Mouse (Mus musculus) lung, embryonic 15.5 days (tissue): ENCODE measurements around the gene Actrt2. TPM values are rescaled to one million over a fixed set of nuclear protein-coding genes. Genes with fewer than 3 reads are reported as not detected.

Source experiments
- ATAC-seq: fragments of 200-750 bp; cut with Nextera tagmentation; 2 replicates; pipeline ENCODE4 v1.8.0; 2017; ENCODE audit warnings: moderate number of reproducible peaks, borderline replicate concordance; ENCODE audit not compliant: low FRiP score, low TSS enrichment; ENCODE audit errors: extremely low read depth
- H3K27ac ChIP-seq: fragments of 300-500 bp; sonication (generic); 2 replicates; pipeline ENCODE4 v1.5.1; 2015; ENCODE audit warnings: moderate library complexity, mild to moderate bottlenecking, inconsistent platforms
- H3K27me3 ChIP-seq: fragments of 300-500 bp; sonication (generic); 2 replicates; pipeline ENCODE4 v1.6.1; 2015; ENCODE audit warnings: inconsistent platforms
- H3K36me3 ChIP-seq: fragments of 300-500 bp; sonication (generic); 2 replicates; pipeline ENCODE4 v1.6.1; 2015; ENCODE audit warnings: inconsistent platforms
- H3K4me1 ChIP-seq: fragments of 300-500 bp; sonication (generic); 2 replicates; pipeline ENCODE4 v1.6.1; 2015; ENCODE audit warnings: inconsistent platforms
- H3K4me2 ChIP-seq: fragments of 300-500 bp; sonication (generic); 2 replicates; pipeline ENCODE4 v1.6.1; 2015; ENCODE audit warnings: inconsistent platforms, mild to moderate bottlenecking, moderate library complexity
- H3K4me3 ChIP-seq: fragments of 300-500 bp; sonication (generic); 2 replicates; pipeline ENCODE4 v1.5.1; 2015; ENCODE audit warnings: mild to moderate bottlenecking, inconsistent platforms
- H3K9ac ChIP-seq: fragments of 300-500 bp; sonication (generic); 2 replicates; pipeline ENCODE4 v1.6.1; 2015; ENCODE audit warnings: inconsistent platforms
- H3K9me3 ChIP-seq: fragments of 300-500 bp; sonication (generic); 2 replicates; pipeline ENCODE4 v1.6.1; 2016; ENCODE audit warnings: inconsistent platforms
- WGBS: fragments of 180-500 bp; shearing (Covaris S2); methylation state at CpG from one replicate; pipeline ENCODE4 v1.1.7; 2015; 5-methylcytosine and 5-hydroxymethylcytosine counted together
- polyA plus RNA-seq: library from polyadenylated mRNA; unstranded; fragments of >200 nt; fragmentation: Nextera tagmentation; extraction: Ambion mirVana; gene quantifications from 2 replicates; pipeline ENCODE4 v1.2.1, GENCODE M21; 2015

The Actrt2 gene
- not detected in 2 replicates for polyA plus RNA-seq

GRCm38 (mm10) chr4:154667767-154668166 lies at the start of gene Actrt2:
Actrt2 (minus strand) TSS chr4:154667867.
- ATAC-seq: no peak
- 86% methylated on average over 2 of the region's 2 CpGs for whole genome bisulfite sequencing
- Histone ChIP-seq H3K27ac (no peak within 1 kb of the TSS), H3K4me1 (no peaks in the 10 kb centered on the region), H3K27me3 (0 out of 2 replicates have a peak, but pooled peaks cover 5% of the 10 kb centered on the region), H3K4me2 (no peak within 1 kb of the TSS), H3K4me3 (no peak within 1 kb of the TSS), H3K9ac (no peak within 1 kb of the TSS), H3K36me3 (no peaks in the 10 kb centered on the region), H3K9me3 (no peaks in the 10 kb centered on the region)

DNA sequence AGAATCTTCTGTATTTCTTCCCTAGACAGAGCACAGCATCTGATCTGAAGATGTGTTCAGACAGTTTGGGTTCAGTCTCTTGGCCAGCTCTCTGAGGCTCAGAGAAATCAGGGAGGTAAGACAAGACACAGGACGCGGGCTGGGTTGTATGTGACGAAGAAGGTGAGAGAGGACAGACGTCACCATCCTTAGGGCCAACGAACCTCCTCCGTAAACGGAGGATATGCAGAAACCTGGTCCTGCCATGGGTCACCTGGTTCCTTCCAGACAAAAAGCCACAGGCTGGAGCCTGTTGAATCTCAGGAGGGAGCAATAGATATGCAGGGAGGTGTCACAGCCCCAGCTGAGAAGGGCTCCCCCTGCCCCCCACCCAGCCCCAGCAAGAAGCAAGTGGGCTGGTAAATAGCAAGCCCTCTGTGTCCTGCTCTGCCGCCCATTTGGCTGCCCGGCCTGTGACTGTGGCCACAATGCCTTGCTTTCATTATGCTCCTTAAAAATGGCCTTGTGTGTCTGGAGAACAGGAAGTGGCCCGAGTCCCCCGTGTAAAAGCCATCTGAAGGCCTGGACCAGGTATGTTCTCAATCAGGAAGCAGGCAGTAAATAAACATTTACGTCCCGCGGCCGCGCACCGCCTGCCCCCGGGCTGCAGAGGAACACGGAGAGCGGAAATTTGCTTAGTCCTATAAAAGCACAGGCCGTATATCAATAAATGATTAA lies 41.9 kb upstream of the Actrt2 start:
- WGBS: 43% methylated on average over 21 of the region's 21 CpGs
- Histone ChIP-seq H3K27me3 (no peaks in the 10 kb centered on the region), H3K9ac (no peak overlapping the region), H3K36me3 (no peaks in the 10 kb centered on the region), H3K27ac (no peak overlapping the region), H3K4me2 (no peak overlapping the region), H3K4me1 (no peaks in the 10 kb centered on the region), H3K4me3 (no peak overlapping the region), H3K9me3 (no peaks in the 10 kb centered on the region)
- no peak for ATAC-seq

DNA sequence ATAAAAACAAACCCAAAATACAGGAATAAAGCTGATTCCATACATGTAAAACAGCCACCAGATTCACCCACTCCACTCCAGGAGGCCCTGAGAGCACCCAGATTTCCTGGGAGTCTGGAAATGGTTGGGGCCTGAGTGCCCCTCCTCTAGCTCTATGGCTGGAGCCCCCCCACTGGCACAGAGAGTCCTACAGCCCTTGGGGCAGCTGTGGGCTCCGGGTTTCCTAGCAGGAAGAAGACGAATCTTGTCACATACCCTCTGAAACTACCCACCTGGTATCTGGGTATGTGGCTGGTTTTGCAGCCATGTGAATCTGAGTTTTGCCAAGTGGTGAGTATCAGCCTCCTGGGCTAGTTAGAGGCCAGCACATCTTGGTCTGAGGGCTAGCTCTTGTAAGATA lies 41.1 kb upstream of the Actrt2 start:
- 61% methylated on average over 2 of the region's 2 CpGs for WGBS
- no peak overlapping the region for H3K4me2 ChIP-seq
- no peak overlapping the region for H3K27ac ChIP-seq
- no peaks in the 10 kb centered on the region for H3K9me3 ChIP-seq
- no peak for ATAC-seq
- no peaks in the 10 kb centered on the region for H3K36me3 ChIP-seq
- H3K4me3 ChIP-seq: no peak overlapping the region
- H3K4me1 ChIP-seq: no peaks in the 10 kb centered on the region
- H3K27me3 ChIP-seq: no peaks in the 10 kb centered on the region
- no peak overlapping the region for H3K9ac ChIP-seq

GRCm38 (mm10) chr4:154708223-154708622 lies 40.6 kb upstream of the Actrt2 start:
- WGBS: 83% methylated on average over 11 of the region's 11 CpGs
- H3K9me3 ChIP-seq: no peaks in the 10 kb centered on the region
- ATAC-seq: no peak

DNA sequence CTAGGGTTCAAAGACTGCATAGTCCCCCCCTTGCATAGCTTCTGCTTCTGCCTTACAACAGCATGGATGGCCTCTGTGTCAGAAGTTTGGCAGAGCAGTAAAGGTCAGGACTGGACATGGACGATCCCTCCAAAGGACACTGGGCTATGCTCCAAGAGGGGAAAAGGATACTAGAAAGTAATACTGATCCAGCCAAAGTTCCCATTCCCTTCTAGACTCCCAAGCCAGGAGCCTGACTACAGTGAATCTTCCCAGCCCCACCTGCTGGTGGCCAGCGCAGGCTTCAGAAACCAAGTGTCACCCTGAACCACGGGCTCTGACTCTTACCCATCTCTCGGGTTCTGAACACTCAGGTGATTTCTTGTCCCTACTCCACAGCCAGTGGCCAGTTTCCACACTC lies 39.9 kb upstream of the Actrt2 start:
- Histone ChIP-seq H3K9me3 (no peaks in the 10 kb centered on the region), H3K4me2 (no peak overlapping the region), H3K4me1 (0 out of 2 replicates have a peak, but pooled peaks cover 4% of the 10 kb centered on the region), H3K4me3 (no peak overlapping the region), H3K27me3 (no peaks in the 10 kb centered on the region), H3K27ac (no peak overlapping the region), H3K9ac (no peak overlapping the region), H3K36me3 (no peaks in the 10 kb centered on the region)
- 70% methylated on average over 4 of the region's 4 CpGs for WGBS
- no peak for ATAC-seq

More at GRCm38 (mm10) chr4:154708223-154708622, 40.6 kb upstream of the Actrt2 start:
- no peaks in the 10 kb centered on the region for H3K27me3 ChIP-seq
- no peak overlapping the region for H3K4me2 ChIP-seq
- no peak overlapping the region for H3K9ac ChIP-seq
- 0 out of 2 replicates have a peak, but pooled peaks cover 4% of the 10 kb centered on the region for H3K4me1 ChIP-seq
- H3K36me3 ChIP-seq: no peaks in the 10 kb centered on the region
- no peak overlapping the region for H3K27ac ChIP-seq
- no peak overlapping the region for H3K4me3 ChIP-seq

GRCm38 (mm10) chr4:154706442-154706841 lies 38.8 kb upstream of the Actrt2 start:
- Histone ChIP-seq H3K4me2 (no peak overlapping the region), H3K27ac (no peak overlapping the region), H3K36me3 (no peaks in the 10 kb centered on the region), H3K9me3 (no peaks in the 10 kb centered on the region), H3K4me3 (no peak overlapping the region), H3K9ac (no peak overlapping the region), H3K4me1 (0 out of 2 replicates have a peak, but pooled peaks cover 4% of the 10 kb centered on the region), H3K27me3 (no peaks in the 10 kb centered on the region)
- ATAC-seq: no peak
- WGBS: 60% methylated on average over 1 of the region's 1 CpGs

- H3K4me1 ChIP-seq: peaks cover 11% of the 10 kb centered on the region; the same call in 1 of the 2 replicates
- no peak overlapping the region for H3K4me3 ChIP-seq
- no peaks in the 10 kb centered on the region for H3K36me3 ChIP-seq
- H3K27ac ChIP-seq: no peak overlapping the region
- WGBS: 70% methylated on average over 4 of the region's 4 CpGs
- H3K9me3 ChIP-seq: no peaks in the 10 kb centered on the region
- H3K27me3 ChIP-seq: no peaks in the 10 kb centered on the region
- H3K4me2 ChIP-seq: no peak overlapping the region
- no peak for ATAC-seq
- no peak overlapping the region for H3K9ac ChIP-seq
These were observed 38.0 kb upstream of the Actrt2 start for GRCm38 (mm10) chr4:154705681-154706080.

GRCm38 (mm10) chr4:154705056-154705455 lies 37.4 kb upstream of the Actrt2 start:
- H3K27me3 ChIP-seq: no peaks in the 10 kb centered on the region
- no peaks in the 10 kb centered on the region for H3K9me3 ChIP-seq
- H3K4me3 ChIP-seq: no peak overlapping the region
- H3K4me2 ChIP-seq: no peak overlapping the region
- H3K9ac ChIP-seq: no peak overlapping the region
- H3K4me1 ChIP-seq: peaks cover 12% of the 10 kb centered on the region; the same call in 1 of the 2 replicates
- 76% methylated on average over 6 of the region's 6 CpGs for WGBS
- H3K36me3 ChIP-seq: no peaks in the 10 kb centered on the region
- H3K27ac ChIP-seq: no peak overlapping the region
- ATAC-seq: no peak

DNA sequence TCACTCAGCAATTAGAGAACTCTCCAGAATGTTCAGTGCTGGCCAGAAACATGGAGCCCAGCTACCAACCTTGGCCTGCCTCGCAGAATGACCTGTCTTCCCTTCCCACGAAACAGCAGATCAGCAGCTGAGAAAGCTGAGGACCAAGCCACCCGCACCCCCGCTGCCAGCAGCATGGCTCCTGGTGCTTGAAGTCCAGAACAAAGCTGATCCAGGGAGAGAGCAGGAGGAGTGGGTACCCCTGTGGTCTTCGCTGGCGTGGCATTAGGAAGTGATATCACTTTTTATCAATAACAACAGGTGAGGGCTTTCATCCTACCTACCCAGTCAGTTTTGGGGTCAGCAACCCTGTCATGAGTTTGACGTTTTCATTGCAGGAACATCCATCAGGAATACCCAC lies 36.9 kb upstream of the Actrt2 start:
- 76% methylated on average over 7 of the region's 7 CpGs for WGBS
- Histone ChIP-seq H3K9ac (no peak overlapping the region), H3K36me3 (no peaks in the 10 kb centered on the region), H3K4me2 (no peak overlapping the region), H3K4me1 (peaks cover 12% of the 10 kb centered on the region; the same call in 1 of the 2 replicates), H3K4me3 (no peak overlapping the region), H3K27ac (no peak overlapping the region), H3K9me3 (no peaks in the 10 kb centered on the region), H3K27me3 (no peaks in the 10 kb centered on the region)
- ATAC-seq: no peak

GRCm38 (mm10) chr4:154703426-154704070 lies 35.9 kb upstream of the Actrt2 start:
- Histone ChIP-seq H3K9ac (no peak overlapping the region), H3K27ac (no peak overlapping the region), H3K9me3 (no peaks in the 10 kb centered on the region), H3K36me3 (no peaks in the 10 kb centered on the region), H3K4me3 (no peak overlapping the region), H3K4me1 (peaks cover 12% of the 10 kb centered on the region; the same call in 1 of the 2 replicates), H3K27me3 (no peaks in the 10 kb centered on the region), H3K4me2 (no peak overlapping the region)
- no peak for ATAC-seq
- WGBS: 32% methylated on average over 7 of the region's 7 CpGs

- no peak for ATAC-seq
- H3K36me3 ChIP-seq: no peaks in the 10 kb centered on the region
- H3K9ac ChIP-seq: no peak overlapping the region
- no peak overlapping the region for H3K4me2 ChIP-seq
- H3K27ac ChIP-seq: no peak overlapping the region
- WGBS: 82% methylated on average over 7 of the region's 7 CpGs
- no peak overlapping the region for H3K4me3 ChIP-seq
- H3K4me1 ChIP-seq: peaks cover 12% of the 10 kb centered on the region; the same call in 1 of the 2 replicates
- H3K9me3 ChIP-seq: no peaks in the 10 kb centered on the region
- H3K27me3 ChIP-seq: no peaks in the 10 kb centered on the region
These were observed 35.3 kb upstream of the Actrt2 start for GRCm38 (mm10) chr4:154702931-154703330.

GRCm38 (mm10) chr4:154702186-154702585 lies 34.5 kb upstream of the Actrt2 start:
- Histone ChIP-seq H3K36me3 (no peaks in the 10 kb centered on the region), H3K4me3 (no peak overlapping the region), H3K27ac (no peak overlapping the region), H3K9me3 (no peaks in the 10 kb centered on the region), H3K4me1 (peaks cover 12% of the 10 kb centered on the region; the same call in 1 of the 2 replicates), H3K27me3 (no peaks in the 10 kb centered on the region), H3K9ac (no peak overlapping the region), H3K4me2 (no peak overlapping the region)
- ATAC-seq: no peak
- WGBS: 52% methylated on average over 6 of the region's 6 CpGs
